Mouse (Mus musculus) T-helper 17 cell (primary cell): ENCODE data around the gene Ubxn10.

Experiments
- in situ Hi-C, 2 experiments: fragments of 300-600 bp; cut with MboI, MseI; formaldehyde crosslinking; loops; 1 replicate in 1 of 2; 2 replicates in 1 of 2; pipeline ENCODE4 v1.15.1; 2025; ENCODE audit warnings: high pct_unique_total_duplicates in 2 of 2

The Ubxn10 gene

DNA sequence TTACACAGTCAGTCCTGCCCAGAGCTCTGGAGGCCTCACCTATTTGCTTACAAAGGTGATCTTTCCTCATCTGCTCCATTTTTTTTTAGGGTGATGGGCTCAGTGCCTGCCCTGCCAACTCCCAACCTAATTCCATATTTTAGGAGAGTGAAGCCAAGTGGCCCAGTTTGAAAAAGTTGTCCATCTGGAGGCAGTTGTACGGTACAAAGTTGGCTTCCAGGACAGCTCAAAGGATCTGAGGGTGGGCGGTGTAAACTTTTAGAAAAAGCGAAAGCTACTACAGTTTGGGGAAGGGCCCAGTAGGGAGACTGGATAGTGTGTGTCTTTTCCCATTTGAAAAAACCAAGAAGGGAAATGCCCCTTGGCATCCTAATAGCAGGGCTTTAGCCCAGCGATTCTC lies 2.1 kb downstream of the Ubxn10 start:
- in situ Hi-C loops = loop anchor here in 1 of 2 experiments (5.0 kb wide), 1 partner anchor 782 kb away; no protein-coding TSS in a partner anchor

DNA sequence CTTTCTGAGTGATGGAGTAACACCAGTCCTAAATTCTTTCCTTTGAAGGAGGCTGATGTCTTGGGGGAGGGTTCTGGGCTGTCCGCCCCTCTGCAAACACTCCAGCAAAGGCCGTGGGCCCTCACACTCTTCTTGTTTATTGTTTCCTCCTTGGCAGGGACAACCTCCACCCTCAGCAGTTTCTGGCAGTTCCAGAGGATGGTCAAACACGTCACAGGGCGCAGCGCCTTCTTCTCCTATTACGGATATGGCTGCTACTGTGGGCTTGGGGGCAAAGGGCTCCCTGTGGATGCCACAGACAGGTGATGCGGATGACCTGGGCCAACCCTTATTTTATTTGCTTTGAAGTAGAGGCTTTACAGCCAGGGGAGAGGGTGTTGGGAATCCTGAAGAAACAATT lies 2.9 kb downstream of the Ubxn10 start:
- in situ Hi-C loops = loop anchor here in 1 of 2 experiments (5.0 kb wide), 1 partner anchor 783 kb away; no protein-coding TSS in a partner anchor

GRCm38 (mm10) chr4:138729018-138729703 lies 7.8 kb downstream of the Ubxn10 start:
- in situ Hi-C loops = no loop called here

DNA sequence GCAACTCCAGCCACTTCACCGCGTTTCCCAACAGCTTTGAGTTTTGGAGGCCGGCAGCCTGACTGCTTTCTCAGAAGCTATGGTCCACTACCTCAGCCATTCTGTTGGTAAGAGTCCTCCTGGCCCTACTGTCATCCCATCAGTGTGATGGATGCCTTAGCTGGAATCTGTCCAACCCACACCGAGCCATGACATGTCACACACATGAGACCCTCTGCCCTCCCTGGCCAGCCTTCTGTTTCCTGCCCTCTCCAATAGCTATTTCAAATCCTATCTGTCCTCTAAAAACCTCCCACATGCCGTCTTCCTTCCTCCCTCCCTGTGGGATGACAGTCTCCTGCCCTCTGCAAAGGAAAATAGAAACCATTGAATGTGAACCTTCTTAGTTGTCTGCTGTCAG lies 11.2 kb downstream of the Ubxn10 start:
- in situ Hi-C loops = no loop called here

DNA sequence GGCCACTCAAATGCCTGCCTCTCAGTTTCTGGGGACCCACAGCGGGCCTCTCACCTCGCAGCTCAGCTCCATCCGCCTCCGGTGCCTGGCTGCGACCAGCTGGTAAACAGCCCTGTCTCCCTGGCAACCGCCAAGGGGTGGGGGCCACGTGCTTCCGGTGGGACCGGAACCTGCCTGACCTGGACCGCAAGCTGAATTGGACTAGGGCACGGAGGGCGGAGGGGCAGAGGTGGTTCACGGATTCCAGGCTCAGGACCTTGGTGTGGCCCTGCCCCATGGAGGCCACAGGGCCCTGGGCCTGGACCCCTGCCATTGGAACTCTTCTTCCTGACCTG lies 11.9 kb downstream of the Ubxn10 start:
- in situ Hi-C loops = no loop called here

- in situ Hi-C loops = no loop called here
Observed at GRCm38 (mm10) chr4:138724354-138725126, 12.4 kb downstream of the Ubxn10 start, which contains the start of gene Pla2g2c. Gene Pla2g2c (plus strand): TSS chr4:138724792.

DNA sequence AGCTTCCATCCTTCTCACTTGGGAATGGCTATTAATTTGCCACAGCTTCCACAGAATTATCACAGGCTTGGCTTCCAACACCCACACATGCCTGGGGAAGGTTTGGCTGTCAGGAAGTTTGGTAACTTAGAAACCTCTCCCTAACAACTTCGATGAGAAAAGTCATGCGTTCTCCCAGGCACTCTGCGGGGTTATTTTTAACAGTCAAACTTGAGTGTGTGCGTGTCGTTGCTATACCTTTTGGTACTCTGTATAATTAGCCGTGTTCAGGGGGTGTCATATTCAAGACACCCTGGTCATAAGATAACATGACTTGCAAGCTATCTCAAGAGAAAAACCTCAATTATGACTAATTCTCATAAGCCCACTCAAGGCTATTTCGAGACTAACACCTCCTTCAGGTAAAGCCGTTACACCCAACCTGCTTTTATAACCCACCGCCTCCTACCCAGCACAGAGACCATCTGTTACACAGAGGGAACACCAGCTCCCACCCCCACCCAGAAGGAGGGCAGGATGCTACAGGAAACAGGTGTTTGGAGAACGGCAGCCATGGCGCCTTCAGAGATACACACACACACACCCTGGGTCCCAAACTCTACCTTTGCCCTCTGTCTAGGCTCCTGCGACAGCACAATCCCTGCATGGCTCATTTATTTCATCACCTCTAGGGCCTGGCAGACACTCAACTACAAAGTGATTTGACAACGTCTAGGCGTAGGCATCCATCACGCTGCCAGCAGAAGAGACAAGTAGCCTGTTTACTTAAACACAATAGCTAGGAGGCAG lies 13.3 kb downstream of the Ubxn10 start:
- in situ Hi-C loops = no loop called here

DNA sequence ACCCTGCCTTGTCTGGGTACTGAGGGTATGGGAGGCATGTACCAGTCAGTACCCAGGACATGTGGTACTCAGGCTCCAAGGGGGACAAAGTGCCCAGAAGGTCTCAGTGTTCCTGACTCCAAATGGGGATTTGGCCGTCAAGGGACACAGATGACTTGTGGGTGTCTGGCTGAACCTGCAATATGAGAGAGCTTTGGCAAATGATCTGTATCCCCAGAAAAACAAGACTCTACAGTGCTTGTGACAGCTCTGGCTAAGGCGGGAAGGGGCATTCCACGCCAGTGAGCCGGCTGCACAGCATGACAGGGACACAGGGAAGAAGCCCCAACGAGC lies 17.7 kb downstream of the Ubxn10 start:
- in situ Hi-C loops = no loop called here

DNA sequence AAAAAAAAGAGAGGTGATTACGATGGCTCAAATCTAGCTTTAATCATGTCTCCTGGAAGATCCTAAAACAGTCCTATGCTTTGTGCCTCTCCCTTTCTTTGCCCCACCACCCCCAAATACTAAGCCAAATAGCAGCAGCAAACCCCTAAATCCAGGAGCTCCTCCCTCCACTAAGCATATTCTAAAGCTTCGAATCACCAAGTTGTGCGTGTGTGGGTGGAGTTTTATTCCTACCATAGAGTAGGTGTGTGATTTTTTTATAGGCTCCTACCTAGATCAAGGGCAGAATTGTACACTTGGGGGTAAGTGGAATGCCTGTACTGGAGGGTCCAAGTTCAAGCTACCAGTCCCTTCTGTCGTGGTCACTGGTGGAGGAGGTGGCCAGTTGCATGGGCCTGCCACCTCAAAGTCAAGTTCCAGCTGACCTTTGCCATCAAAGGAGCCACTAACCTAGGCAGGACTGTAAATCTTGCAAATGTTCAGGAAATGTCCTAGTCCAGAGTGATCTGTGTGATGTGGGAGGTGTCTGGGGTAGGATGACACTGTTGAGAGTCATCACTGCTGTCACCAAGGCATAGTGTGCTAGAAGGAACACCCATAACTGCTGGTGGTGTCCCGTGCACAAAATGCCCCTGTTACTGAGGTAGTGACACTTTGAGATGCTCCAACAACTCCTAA lies 18.2 kb downstream of the Ubxn10 start:
- in situ Hi-C loops = no loop called here

DNA sequence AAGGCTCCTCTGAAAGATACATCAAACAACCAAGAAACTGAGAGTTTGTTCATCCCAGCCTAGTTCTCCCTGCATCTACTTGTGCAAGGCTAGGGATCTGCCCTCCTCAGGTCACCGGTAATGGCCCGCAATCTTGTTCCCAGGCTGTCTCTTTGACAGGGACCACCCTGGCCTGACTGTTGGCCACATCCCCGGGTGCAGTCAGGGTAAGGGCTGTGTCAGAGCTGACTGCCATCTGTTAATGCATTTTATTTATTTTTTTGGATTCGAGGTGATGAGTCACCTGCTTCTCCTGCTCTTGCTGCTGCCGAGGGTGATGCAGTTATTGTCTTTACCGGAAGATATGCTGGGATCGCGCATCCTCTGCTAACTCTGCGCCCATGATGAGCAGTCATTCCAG lies 20.3 kb downstream of the Ubxn10 start:
- in situ Hi-C loops = no loop called here

DNA sequence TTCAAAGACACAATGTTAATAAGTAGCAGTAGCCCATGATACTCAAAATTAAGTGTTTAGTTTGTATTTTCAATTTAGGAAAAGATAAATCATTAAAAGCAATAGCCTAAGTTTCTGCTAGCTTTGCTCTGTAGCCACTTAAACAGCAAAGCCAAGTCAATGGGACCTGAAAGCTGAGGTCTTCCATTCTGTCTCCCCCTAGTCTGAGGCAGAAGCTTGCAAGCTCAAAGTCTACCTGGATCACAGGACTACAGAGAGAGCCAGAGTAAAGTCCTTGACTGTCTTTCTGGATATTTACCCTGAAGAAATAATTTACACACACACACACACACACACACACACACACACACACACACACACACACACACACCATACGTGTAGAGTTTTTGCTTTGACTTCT lies 22.8 kb downstream of the Ubxn10 start:
- in situ Hi-C loops = no loop called here

DNA sequence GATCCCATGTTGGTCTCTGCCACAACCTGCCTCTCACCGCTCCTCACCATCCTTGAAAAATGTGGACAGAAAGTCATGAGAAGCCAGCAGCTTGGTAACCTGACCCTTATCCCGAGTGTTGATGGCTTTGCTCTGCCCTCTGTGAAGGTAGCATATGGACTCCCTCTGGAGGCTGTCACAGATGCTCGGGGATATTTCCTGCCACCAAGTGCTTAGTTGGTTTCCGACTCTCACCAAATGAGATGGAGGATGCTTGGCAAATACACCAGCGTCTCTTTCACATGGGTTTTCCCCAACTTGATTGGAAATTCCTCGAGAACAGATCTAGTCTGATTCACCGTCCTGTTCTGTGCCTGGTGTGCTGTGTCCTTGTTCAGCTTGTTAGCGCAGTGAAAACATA lies 24.3 kb downstream of the Ubxn10 start:
- in situ Hi-C loops = no loop called here

DNA sequence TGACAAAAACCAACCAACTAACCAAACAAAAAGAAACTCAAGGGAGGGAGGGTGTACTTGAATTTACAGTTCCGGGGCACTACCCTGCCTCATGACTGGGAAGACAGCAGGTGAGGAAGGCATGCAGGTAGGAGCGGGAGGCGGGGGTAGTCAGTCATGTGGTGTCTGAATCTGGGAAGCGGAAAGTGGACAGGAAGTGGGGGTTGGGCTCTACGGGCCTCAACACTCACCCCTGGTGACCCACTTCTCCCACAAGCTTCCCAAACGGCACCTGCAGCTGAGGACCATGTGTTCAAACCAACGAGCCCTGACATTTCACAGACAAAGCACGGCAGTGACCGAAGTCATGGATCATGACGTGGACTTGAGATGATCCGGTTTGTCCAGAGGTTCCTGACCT lies 24.9 kb downstream of the Ubxn10 start:
- in situ Hi-C loops = no loop called here

- in situ Hi-C loops = no loop called here
Observed at GRCm38 (mm10) chr4:138711051-138711820, 25.7 kb downstream of the Ubxn10 start.

DNA sequence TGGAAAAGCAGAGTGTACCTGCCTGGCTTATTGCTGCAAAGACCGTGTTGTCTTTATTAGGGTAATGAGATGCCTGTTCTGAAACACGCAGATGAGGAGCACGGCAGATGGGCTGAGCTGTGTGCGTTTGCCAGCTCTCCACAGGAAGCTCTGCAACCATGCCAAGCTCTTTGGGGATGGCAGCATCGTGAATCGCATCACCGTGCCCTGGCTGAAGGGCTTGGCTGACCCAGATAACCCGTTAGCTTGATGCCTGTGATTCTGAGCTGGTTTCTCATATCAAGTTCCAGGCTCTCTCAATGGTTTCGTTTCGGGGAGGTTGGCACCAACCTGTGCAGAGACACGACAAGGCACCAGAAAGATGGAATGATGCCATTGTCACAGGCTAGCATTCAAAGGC lies 26.3 kb downstream of the Ubxn10 start:
- in situ Hi-C loops = no loop called here

DNA sequence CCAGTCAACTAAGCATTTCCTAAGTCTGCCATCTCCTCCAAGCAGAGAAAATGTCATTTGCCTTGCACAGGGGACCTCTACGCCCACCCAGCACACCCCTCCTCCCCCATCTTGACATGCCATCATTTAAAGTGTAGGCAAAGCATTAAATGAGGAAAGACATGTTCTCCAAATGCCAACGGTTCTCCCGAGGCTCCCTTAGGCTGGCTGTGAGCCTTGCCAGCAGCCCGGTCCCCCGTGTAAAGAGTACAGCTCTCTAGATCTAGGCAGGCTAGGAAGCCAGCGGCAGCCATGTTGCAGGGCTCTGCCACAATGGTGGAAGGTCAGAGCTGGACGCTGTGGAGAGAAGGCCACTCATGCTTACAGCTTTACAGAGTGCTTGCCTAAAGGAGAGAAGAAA lies 27.0 kb downstream of the Ubxn10 start:
- in situ Hi-C loops = loop anchor here in 1 of 2 experiments (5.0 kb wide), 1 partner anchor 263 kb away; no protein-coding TSS in a partner anchor

GRCm38 (mm10) chr4:138709246-138709645 lies 27.7 kb downstream of the Ubxn10 start:
- in situ Hi-C loops = loop anchor here in 1 of 2 experiments (5.0 kb wide), 1 partner anchor 262 kb away; no protein-coding TSS in a partner anchor

DNA sequence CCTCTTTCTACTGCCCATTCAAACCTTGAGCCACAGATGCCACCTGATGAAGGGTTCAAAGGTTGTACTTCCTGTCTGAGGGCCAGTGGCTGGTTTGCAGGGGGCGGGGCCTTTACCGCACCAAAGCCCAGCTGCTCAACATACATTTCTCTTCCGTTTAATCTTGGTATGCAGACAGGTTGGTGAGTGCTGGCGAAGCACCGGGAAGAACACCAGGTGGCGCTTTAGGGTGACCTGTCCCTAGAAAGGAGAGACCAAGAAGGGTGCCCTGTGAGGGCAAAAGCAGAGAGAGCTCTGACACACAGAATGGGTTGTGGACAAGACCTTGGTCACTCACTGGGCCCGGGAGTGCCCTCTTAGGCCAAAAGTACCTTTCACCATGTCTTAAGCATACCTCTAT lies 28.3 kb downstream of the Ubxn10 start:
- in situ Hi-C loops = loop anchor here in 1 of 2 experiments (5.0 kb wide), 1 partner anchor 261 kb away; no protein-coding TSS in a partner anchor

- in situ Hi-C loops = loop anchor here in 1 of 2 experiments (5.0 kb wide), 1 partner anchor 259 kb away; no protein-coding TSS in a partner anchor
Observed at GRCm38 (mm10) chr4:138706620-138707019, 30.3 kb downstream of the Ubxn10 start.

- in situ Hi-C loops = loop anchor here in 1 of 2 experiments (5.0 kb wide), 1 partner anchor 252 kb away; the partner anchor contains the start of gene Camk2n1
Observed at GRCm38 (mm10) chr4:138704169-138704568, 32.8 kb downstream of the Ubxn10 start.
